Mouse (Mus musculus) intestine, embryonic 14.5 days (tissue): ENCODE data around the gene Sppl3. TPM values are rescaled to one million over a fixed set of nuclear protein-coding genes. Genes with fewer than 3 reads are reported as not detected.

ENCODE experiments used
- ATAC-seq: fragments of 200-750 bp; cut with Nextera tagmentation; replicated peaks from 2 replicates; pipeline ENCODE4 v1.8.0; 2017; ENCODE audit warnings: low read depth, moderate number of reproducible peaks, moderate TSS enrichment, moderate library complexity; ENCODE audit not compliant: low FRiP score, low TSS enrichment
- DNase-seq: peaks from one replicate; pipeline ENCODE4 v3.0.0-alpha.2; 2018; ENCODE audit warnings: low spot score
- H3K27ac ChIP-seq: fragments of 300-500 bp; sonication (generic); 2 replicates; pipeline ENCODE4 v1.5.1; 2014; ENCODE audit warnings: low read depth, mild to moderate bottlenecking, control low read depth
- H3K27me3 ChIP-seq: fragments of 300-500 bp; sonication (generic); replicated peaks from 2 replicates; pipeline ENCODE4 v1.6.1; 2014; ENCODE audit warnings: low read length, control low read depth; ENCODE audit not compliant: control insufficient read depth, insufficient read depth
- H3K36me3 ChIP-seq: fragments of 300-500 bp; sonication (generic); 2 replicates; pipeline ENCODE4 v1.6.1; 2014; ENCODE audit warnings: low read length, control low read depth; ENCODE audit not compliant: control insufficient read depth, insufficient read depth
- H3K4me1 ChIP-seq: fragments of 300-500 bp; sonication (generic); replicated peaks from 2 replicates; pipeline ENCODE4 v1.6.1; 2014; ENCODE audit warnings: low read length, control low read depth, mixed read lengths; ENCODE audit not compliant: control insufficient read depth, insufficient read depth
- H3K4me2 ChIP-seq: fragments of 300-500 bp; sonication (generic); 2 replicates; pipeline ENCODE4 v1.6.1; 2014; ENCODE audit warnings: low read length
- H3K4me3 ChIP-seq: fragments of 300-500 bp; sonication (generic); 2 replicates; pipeline ENCODE4 v1.5.1; 2014; ENCODE audit warnings: low read depth, low read length, control low read depth, mixed read lengths
- H3K9ac ChIP-seq: fragments of 300-500 bp; sonication (generic); 2 replicates; pipeline ENCODE4 v1.6.1; 2014; ENCODE audit warnings: mild to moderate bottlenecking, low read length
- H3K9me3 ChIP-seq: fragments of 300-500 bp; sonication (generic); 2 replicates; pipeline ENCODE4 v1.6.1; 2016; ENCODE audit warnings: low read length, control low read depth; ENCODE audit not compliant: control insufficient read depth
- WGBS: fragments of 180-500 bp; shearing (Covaris S2); extraction: QIAGEN DNeasy Blood & Tissue Kit; methylation state at CpG from one replicate; pipeline ENCODE4 v1.1.7; 2014; 5-methylcytosine and 5-hydroxymethylcytosine counted together
- polyA plus RNA-seq: library from polyadenylated mRNA; unstranded; fragments of >200 nt; fragmentation: Nextera tagmentation; extraction: Ambion mirVana; gene quantifications from 2 replicates; pipeline ENCODE4 v1.2.1, GENCODE M21; 2014

Gene Sppl3
- polyA plus RNA-seq, 1 experiment from 2014 or later: 21.5 TPM

DNA sequence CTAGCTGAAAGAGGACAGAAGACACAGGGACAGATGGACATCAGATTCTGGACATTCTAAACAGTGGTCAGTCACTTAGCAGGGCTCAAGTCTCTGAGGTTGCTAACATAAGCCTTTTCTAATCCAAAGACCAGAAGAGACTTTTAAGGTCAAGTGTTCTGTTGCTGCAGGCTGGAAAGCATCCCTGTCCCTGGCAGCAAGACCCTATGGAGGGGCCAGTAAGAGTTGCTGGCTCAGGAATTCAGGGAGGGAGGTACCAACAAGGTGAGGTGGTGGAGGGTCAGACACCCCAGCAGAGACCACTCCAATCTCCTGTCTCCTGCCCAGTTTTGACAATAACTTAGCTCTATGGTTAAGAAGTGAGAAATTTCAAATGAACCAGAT is 135.8 kb downstream of the Sppl3 start:
- DNase-seq (no peak), ATAC-seq (no peak)
- Histone ChIP-seq H3K4me3 (no peak overlapping the region), H3K4me1 (no peaks in the 10 kb centered on the region), H3K9ac (no peak overlapping the region), H3K27me3 (no peaks in the 10 kb centered on the region), H3K36me3 (peaks cover 76% of the 10 kb centered on the region), H3K4me2 (no peak overlapping the region), H3K27ac (no peak overlapping the region), H3K9me3 (no peaks in the 10 kb centered on the region)

DNA sequence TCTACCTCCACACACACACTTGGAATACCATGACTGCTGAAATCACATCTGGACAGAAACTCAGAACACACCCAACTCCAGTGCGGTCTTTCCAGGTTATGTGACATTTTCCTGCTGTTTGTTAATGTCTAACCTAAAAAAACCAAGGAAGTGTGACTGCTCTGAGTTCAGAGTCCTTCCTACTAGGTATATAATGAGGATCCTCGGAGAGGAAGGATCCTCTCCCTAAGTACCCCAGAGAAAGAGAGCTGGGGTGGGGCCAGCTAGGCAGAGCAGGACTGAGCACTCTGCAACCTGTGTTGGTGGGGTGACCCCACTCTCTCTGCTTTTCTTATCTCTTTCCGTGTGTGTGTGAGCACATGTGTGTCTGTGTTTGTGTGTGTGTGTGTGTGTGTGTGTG is 136.5 kb downstream of the Sppl3 start:
- no peaks in the 10 kb centered on the region for H3K9me3 ChIP-seq
- no peaks in the 10 kb centered on the region for H3K4me1 ChIP-seq
- no peak overlapping the region for H3K9ac ChIP-seq
- H3K4me2 ChIP-seq: no peak overlapping the region
- H3K4me3 ChIP-seq: no peak overlapping the region
- no peak overlapping the region for H3K27ac ChIP-seq
- ATAC-seq (no peak), DNase-seq (no peak)
- H3K36me3 ChIP-seq: peaks cover 79% of the 10 kb centered on the region
- H3K27me3 ChIP-seq: no peaks in the 10 kb centered on the region
- 72% methylated on average over 3 of the region's 3 CpGs for WGBS

DNA sequence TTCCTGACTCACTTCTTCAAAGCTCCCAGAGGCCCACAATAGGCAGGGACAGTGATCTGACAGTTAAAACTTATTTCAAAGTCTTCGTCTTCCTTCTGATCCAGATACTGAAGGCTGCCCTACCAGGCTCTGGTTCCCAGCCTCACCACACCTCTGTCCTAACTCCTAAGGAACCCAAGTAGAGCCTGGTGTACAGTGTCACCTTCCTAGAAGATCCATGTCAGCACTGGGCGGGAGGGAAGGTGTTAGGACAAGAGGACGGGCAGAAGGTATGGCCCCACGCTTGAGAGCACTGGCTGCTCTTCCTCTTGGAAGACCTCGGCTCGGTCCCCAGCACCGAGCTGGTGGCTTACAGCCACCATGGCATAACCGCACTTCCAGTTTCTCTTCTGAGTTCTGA is 137.4 kb downstream of the Sppl3 start:
- ATAC-seq (no peak), DNase-seq (no peak)
- Histone ChIP-seq H3K4me3 (no peak overlapping the region), H3K4me1 (no peaks in the 10 kb centered on the region), H3K27ac (no peak overlapping the region), H3K9ac (no peak overlapping the region), H3K9me3 (no peaks in the 10 kb centered on the region), H3K36me3 (peaks cover 81% of the 10 kb centered on the region), H3K27me3 (no peaks in the 10 kb centered on the region), H3K4me2 (no peak overlapping the region)
- 91% methylated on average over 8 of the region's 8 CpGs for WGBS

Other genes with a start within 250 kb of the Sppl3 start
- gene Ankrd13a, start 236.5 kb upstream of the Sppl3 start, polyA plus RNA-seq: 50.1 and 65.4 TPM in 2 replicates
- gene Git2, start 235.6 kb upstream of the Sppl3 start, polyA plus RNA-seq: 35.6 and 37.2 TPM in 2 replicates
- gene 1500011B03Rik, start 187.7 kb upstream of the Sppl3 start, polyA plus RNA-seq: 94.3 and 103 TPM in 2 replicates
- 0.08 TPM in 1 of 2 replicates, not detected in the other for gene 4930519G04Rik, start 157.5 kb upstream of the Sppl3 start, polyA plus RNA-seq
- gene Gm9936, start 152.5 kb upstream of the Sppl3 start, polyA plus RNA-seq: 0.13 and 0.38 TPM in 2 replicates
- 5.1 and 8.3 TPM in 2 replicates for gene Oasl2, start 114.2 kb upstream of the Sppl3 start, polyA plus RNA-seq
- 1.7 and 2.3 TPM in 2 replicates for gene Oasl1, start 87.9 kb upstream of the Sppl3 start, polyA plus RNA-seq
- gene 2210016L21Rik, start 69.0 kb upstream of the Sppl3 start, polyA plus RNA-seq: 45.2 and 57.7 TPM in 2 replicates
- gene Hnf1a, start 40.0 kb upstream of the Sppl3 start, polyA plus RNA-seq: 8.4 and 10.0 TPM in 2 replicates
- 42.4 and 46.5 TPM in 2 replicates for gene Gm10401, start 87.2 kb downstream of the Sppl3 start, polyA plus RNA-seq
- 53.3 and 57.3 TPM in 2 replicates for gene Acads, start 108.2 kb downstream of the Sppl3 start, polyA plus RNA-seq
- gene Unc119b, start 123.8 kb downstream of the Sppl3 start, polyA plus RNA-seq: 30.6 and 31.0 TPM in 2 replicates
- 70.5 and 71.6 TPM in 2 replicates for gene Mlec, start 147.0 kb downstream of the Sppl3 start, polyA plus RNA-seq
- gene Cabp1, start 183.2 kb downstream of the Sppl3 start, polyA plus RNA-seq: 1.2 and 1.3 TPM in 2 replicates
- gene Pop5, start 224.7 kb downstream of the Sppl3 start, polyA plus RNA-seq: 134 and 140 TPM in 2 replicates